Mouse (Mus musculus): ENCODE results near the gene Klf7.

Klf7 gene

DNA sequence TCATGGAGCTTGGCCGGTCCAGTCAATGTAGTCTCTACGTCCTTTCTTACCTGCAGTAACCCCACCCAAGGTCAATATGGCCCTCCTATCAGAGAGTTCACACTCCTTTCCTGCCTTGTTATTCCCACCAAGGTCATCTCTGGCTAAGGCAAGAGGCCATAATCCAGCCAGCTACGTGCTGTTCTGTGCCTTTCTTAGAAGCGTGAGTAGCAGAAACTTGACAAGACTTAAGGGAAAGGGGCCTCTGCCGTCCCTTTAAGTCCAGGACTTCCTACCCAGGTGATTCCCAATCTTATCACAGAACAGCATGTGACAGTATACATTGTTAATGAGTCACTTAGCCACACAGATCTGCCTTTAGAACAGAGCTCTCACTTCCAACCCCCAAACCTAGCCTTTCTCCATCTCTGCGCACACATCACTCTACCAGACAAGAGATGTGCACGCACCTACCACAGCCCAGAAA, 16.9 kb downstream of the Klf7 start:
- no peak for DNase-seq (ENCODE audit: inconsistent age in 2 of 2, low spot score in 1 of 2)

DNA sequence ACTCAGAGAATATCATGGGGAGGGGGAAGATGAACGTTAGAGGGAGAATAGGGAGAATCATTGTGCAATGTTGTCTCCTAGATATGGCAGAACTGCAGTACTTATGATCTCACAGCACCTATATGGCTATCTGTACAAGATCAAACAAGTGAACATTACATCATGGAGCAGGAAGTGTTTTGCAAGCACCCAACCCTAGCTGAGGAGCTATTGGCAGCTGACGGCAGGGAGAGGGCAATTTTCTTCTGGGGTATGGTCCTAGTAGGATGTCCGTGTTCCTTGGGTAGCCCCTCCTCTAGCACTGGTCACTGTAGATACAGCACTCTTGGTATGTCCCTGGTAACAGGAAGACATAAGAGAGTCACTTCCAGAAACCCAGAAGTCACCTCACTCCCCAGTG, 17.4 kb downstream of the Klf7 start:
- no peak for DNase-seq (ENCODE audit: inconsistent age in 2 of 2, low spot score in 1 of 2)

DNA sequence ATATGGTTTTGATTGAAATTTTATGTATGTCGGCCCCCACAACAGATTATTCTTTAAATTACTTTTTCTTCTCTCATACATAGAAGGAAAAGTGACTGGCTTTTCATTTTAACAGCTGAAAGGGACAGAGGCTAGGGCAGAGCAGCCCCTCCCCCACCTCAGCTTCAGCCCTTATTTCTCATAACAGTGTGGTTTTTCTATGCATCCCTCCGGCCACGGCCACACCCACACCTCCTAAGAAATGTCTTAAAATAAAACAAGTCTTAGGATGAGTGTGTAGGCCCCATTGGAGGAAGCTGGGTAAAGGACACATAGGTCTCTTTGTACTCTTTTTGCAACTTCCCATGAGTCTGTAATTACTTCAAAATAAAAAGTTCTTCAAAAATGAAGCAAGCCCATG, 20.8 kb downstream of the Klf7 start:
- no peak for DNase-seq (ENCODE audit: inconsistent age in 2 of 2, low spot score in 1 of 2)

DNA sequence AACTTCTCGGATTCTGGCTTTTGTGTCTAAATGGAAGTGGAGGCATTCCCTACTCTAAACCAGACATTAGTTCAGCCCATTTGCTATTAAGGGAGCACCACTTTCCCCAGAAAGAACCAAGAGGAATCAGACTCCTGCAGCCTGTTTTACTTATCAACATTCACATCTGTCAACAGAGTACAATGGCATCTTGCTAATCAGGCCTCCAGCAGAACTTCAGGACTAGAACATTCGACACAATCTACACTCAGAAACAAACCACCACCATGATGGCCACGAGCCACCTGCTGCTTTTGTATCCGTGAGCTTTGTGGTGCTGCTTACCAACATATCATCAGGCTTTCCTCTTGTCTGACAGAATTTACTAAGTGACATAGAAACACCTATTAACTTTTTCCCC, 23.3 kb downstream of the Klf7 start:
- DNase-seq (ENCODE audit: inconsistent age in 2 of 2, low spot score in 1 of 2), result no peak

DNA sequence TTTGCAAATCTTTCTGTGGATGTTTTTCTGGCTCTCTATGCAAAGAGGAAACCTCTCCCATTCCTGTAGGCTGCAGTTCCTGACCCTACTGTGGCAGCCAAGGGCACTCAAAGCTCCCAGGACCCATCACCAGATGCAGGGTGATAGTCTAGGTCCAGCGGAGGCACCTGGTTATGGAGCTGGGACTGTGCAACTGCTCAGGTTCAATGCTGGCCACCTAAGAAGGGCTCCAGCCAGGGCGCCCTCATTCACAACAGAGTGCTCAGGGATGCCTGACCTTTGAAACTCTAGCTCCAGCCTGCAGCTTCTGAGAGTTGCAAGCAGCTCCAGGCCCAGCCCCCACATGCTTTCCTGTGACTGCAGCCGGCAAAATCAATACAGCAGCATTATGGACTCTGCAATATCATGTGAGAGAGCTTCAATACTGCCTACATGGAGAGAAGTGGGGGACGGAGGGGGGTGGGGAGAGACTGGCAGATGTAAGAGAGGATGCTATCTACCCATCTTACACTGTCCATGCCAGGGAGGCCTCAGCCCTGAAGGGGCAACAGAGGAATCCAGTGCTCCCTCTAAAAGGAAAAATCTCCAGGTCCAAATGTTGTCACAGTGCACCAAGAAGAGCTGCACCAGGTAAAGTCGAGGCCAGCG, 24.3 kb downstream of the Klf7 start:
- DNase-seq (ENCODE audit: inconsistent age in 2 of 2, low spot score in 1 of 2), result peak; percentile 29 to 61

DNA sequence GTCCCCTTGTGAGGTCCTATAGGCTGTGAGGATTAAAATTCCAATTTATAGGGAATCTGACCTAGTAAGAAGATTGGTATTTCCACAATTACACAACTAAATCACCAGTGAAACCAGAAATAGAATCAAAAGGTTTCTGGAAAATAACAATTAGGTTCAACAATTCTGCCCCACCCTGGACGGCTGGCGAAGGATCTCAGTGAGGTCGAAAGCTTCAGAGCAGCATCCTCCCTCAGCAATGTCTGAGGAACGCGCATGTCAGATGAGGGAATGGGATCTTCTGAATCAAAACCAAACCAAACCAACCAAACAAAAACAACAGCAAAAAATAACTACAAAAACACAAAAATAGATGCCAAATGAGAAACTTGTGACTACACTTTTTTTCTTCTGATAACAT, 29.1 kb downstream of the Klf7 start:
- no peak for DNase-seq (ENCODE audit: inconsistent age in 2 of 2, low spot score in 1 of 2)

DNA sequence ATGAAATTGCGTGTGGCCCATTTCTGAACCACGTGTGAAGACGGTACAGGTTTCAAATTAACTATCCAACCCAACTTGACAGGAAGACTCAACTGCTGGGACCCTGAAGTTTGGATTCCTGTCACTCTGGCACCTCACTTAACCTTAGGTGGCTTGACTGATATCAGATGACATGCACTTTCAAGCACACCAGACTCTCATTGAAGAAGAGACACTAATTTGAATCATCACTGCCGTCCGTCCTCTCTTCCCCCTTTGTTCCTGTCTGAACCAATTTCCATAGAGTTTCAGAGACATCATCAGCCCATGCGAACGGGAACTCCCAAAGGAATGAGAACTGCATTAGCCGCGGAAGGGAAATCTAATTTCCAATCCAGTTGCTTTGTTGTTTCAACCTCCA, 30.5 kb downstream of the Klf7 start:
- DNase-seq (ENCODE audit: inconsistent age in 2 of 2, low spot score in 1 of 2), result no peak

DNA sequence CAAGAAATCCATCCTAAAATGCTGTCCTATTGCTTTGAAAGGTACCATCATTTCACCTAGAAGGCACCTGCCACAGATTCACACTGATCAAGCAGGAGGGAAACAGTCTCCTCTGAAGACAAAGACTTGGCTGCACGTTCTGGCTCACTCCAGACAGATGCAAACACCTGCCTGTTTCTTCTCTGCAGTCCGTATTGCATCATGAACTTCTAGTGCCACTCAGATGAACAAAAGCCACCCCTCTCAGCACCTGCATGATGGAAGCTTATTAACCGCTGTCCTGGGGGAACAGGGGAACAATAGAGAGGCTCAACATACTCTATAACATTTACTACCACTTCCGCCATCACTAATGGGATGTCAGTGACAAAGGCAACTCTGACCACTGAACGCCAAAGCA, 31.5 kb downstream of the Klf7 start:
- no peak for DNase-seq (ENCODE audit: inconsistent age in 2 of 2, low spot score in 1 of 2)

DNA sequence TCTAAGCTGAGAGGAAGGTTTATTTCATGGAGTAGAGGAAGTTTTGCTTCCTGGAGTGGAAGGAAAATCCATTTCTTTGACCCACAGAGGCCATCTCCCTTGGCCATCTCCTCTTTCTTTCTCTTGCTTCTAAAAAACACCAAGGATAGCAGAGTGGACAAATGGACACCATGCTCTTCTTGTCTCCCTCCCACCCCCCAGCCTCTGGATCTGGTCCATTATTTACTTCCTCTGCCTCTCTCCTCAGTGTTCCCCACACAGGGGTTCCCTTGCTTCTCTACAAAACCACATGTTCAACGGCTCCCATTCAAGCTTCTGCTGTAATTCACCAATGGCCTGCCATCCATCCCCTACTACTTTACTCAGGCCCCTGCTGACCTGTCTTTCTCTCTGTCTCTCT, 32.4 kb downstream of the Klf7 start:
- DNase-seq (ENCODE audit: inconsistent age in 2 of 2, low spot score in 1 of 2), result no peak

DNA sequence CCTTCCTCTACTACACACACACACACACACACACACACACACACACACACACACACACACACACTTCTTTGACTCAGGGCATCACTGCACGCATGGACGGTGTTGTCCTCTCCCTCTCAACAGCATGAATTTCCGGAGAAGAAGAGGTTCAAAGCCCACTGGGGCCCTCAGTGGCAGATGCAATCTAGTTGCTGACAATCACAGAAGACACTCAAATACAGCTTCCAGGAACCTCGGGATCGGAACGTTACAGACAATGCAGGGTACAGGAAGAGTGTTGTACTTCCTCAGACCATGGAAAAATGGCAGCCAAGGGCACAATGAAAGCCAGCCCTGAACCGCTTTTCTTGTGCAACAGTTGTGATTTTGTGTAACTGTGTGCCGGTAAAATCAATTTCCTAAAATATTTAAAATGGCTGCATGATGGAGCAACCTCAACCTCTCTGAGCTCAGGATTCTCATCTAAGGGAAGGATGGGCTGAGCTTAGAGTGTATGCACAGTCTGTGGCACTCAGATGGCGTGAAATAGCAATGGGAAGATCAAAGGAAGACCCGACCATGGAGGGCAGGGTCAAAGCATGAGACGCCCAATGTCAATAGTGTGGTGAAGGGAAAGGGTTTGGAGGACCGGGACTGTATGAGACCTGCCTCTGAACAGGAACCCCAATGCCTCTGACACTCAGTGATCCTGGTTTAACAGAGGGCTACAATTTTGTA, 33.3 kb downstream of the Klf7 start:
- no peak for DNase-seq (ENCODE audit: inconsistent age in 2 of 2, low spot score in 1 of 2)

DNA sequence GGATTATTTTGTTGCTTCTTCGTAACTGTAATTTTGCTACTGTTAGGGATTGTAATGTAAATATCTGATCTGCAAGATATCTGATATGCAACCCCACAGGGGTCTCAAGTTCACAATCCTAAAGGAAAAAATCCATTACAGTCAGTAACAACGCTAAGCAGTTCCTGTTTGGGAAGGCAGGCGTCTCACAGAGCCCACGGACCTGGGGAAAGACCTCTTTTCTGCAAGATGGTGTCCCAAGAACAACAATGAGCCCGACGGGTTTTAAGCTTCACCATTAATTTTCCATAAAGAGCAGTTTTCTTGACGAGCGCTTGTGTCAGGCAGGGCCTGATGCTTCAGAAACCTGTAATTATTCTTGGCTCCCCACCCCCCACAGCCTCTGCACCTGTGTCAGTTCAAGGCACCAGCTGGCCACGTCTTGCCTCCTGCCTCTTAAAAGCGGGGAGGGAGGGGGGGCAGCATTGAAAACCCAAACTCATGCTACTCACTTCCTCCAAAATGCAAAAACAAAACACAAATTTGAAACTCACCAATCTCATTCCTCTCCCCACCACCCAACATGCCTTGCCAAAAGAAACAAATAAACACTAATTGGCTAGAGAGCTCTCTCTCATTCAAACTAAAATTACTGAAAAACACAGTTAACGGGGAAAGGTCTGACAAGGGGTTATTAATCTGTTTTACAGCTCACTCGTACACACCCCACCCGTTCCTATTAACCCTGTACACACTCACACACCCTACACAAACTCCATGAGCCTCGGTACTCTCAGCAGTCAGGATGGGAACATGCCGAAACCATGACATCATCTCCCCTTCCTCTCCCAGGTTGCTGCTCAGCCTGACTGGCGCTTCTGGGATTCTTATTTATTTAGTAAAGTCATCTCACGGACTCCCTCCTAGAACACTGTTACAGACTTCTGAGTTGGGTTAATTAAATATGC, 34.2 kb downstream of the Klf7 start:
- DNase-seq (ENCODE audit: inconsistent age in 2 of 2, low spot score in 1 of 2), result peak; percentile 47 to 70

DNA sequence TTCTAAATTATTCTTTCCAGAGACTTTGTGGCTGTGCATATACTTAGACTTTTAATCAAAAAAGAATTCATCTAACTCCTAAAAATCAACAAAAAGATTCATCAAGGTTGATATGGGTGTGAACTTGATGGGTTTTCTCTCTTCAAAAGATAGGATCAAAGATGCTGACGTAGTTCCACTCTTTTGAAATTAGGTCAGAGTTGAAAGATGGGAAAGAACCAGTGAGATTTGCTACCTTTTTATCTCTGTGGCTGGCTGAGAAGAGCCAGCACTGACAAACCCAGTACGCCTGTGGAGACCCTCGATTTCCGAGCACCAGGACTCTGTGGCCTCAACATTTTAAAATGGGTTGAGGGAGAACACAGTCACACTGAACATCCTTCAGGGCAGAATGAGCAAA, 36.2 kb downstream of the Klf7 start:
- peak in 1 of 2 experiments; percentile 47 for DNase-seq (ENCODE audit: inconsistent age in 2 of 2, low spot score in 1 of 2)

DNA sequence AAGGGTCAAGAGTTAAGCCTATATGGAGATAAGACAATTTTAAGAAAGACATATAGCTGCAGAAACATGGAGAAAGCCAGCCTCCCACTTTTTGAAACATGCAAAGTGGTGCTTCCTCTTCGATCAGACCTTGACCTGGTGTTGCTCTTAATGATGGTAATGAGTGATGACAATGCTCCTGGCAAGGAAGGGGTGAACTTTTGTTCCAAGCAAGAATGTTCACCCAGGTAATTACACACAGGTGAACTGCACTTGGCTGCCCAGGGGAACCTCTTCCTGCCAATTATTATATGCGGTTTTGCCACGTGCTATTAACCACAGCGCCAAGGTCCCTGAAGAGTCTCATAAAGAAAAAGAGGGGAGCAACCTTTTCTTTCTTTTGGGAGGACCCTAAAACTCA, 36.7 kb downstream of the Klf7 start:
- DNase-seq (ENCODE audit: inconsistent age in 2 of 2, low spot score in 1 of 2), result peak in 1 of 2 experiments; percentile 43

DNA sequence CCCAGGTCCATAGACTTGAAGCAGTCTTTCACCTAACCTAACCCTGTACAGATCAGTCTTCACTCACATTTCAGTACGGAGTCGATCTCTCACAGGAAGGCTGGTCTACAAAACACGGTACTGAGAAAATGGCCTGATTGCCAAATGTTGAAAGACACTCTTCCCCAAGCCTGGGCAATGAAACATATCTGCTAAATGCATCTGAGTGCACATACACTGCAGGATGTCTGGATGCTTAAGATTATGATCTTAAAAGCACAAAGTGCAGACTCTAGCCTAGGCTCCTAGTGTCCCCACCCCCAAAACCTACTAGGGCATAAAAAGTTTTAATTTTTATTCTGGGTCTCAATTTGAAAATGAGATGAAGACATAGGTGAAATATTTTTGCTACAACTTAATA, 37.4 kb downstream of the Klf7 start:
- no peak for DNase-seq (ENCODE audit: inconsistent age in 2 of 2, low spot score in 1 of 2)

DNA sequence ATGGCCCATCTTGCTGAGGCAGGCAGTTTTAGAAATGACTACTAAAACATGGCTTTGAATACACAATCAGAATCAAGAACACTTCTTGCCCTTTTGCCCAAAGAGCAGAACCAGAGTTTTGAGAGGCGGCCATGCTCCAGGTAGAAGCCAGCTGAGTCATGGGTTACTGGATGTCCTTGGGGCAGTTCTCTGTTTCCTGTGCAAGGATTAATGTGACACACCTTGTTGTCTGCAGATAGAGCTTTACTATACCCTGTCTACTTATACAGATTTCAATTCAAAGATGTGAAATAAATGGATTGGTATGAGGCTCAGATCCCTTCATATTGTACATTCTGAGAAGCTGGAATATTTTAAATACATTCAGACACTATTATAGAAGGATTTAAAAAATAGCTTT, 40.3 kb downstream of the Klf7 start:
- peak in 1 of 2 experiments; percentile 47 for DNase-seq (ENCODE audit: inconsistent age in 2 of 2, low spot score in 1 of 2)

DNA sequence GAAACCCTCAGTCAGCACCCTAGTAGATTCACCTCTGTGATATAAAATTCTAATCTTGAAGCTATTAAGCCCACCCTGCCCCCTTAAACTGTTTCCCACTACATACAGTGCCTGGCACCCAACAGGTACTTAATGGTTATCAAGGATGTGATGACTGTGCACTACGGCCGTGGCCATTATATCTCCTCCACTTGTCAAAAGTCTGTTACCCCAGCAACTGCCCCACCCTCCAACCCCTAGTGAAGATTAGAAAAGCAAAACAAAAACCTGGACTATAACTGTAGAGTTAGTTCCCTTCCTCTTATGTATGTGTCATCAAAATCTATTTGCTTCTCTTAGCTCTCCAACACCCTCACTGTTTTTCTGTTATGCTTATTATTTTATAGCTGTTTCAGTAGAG, 40.9 kb downstream of the Klf7 start:
- DNase-seq (ENCODE audit: inconsistent age in 2 of 2, low spot score in 1 of 2), result no peak

DNA sequence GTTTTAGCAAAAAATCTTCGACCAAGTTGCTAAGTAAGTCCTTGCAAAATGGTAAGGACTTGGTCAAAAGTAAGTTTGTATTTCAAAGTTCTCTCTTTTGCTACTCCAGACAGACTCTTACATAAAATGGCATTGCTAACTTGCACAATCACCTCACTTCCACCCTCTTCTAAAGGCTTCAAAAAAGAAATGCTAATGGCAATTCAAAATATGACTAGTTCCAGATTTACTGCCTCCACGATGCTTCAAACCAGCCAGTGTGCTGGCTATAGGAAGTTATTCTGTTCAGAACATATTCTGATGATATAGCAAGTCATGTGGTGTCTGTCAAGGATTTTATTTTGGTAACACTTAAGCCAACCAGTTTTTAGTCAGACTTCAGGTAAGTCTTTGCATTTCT, 41.8 kb downstream of the Klf7 start:
- no peak for DNase-seq (ENCODE audit: inconsistent age in 2 of 2, low spot score in 1 of 2)

DNA sequence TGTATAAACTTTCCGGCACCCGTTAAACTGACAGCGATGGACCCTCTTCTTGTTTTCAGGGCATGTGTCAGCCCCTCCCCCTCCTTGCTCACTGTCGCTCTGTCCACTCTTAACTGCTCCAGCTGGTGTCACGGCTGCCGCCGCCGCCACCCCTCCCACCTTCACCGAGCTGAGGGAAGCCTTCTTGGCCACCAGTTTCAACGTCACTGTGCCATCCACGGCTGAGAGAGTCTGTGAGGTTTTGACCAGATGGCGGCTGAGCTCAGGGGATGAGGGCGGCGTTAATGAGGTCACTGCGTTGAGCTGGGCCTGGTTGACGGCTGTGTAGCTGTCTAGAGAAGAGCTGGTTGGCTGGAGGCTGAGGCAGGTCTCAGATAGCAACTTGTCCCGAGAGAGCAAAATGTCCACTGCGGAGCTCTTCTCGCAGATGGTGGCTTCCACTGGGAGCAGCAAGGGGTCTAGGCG, 43.3 kb downstream of the Klf7 start:
- DNase-seq (ENCODE audit: inconsistent age in 2 of 2, low spot score in 1 of 2), result no peak

DNA sequence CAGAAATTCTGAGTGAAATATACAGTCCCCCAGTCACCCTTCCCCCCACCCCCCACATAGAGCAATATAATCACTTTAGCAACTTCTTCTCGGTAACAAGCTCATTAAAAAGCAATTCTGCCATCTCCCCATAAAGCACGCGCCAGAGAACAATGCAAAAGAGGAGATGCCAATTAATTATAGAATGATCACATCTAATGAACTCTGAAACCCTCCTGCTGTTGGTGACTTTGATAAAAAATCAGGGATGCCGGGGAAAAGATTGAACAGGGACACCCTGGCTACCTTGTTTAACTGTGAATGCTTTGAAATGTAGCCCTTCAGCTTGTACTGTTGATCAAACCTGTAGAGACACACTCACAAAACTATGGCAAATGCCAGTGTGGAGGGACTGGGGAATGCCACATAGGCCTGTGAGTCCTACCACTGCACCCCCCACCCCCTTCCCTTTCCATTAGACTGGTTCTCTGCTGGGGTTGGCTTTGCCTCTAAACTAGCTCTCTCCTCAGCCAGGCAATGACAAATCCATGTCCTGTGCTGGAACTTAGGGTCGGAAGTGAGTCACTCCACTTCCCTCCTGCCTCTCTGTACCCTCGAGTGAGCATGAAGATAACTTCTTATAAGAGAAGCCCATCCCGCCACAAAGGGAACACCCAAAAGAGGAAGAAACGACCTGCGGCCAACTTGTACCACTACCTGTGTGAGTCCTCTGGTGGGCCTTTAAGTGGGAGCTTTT, 43.9 kb downstream of the Klf7 start:
- peak; percentile 20 to 66 for DNase-seq (ENCODE audit: inconsistent age in 2 of 2, low spot score in 1 of 2)

DNA sequence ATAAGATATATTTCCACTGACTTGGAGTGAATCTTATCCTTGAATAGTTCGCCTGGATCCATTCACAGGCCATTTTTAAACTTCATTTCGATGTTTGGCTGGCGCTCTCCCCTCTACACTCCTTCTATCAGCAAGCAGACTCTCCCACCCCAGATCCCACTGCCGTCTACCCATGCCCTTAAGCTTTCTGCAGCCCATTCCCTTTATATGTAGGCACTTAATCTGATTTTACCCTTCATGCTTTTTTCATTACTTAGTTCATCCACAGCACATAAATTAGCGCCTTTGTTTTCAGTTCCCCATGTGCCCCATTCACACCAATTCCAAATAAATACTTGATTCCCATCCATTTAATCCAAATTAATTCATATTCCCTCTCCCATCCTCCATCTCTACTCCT, 48.0 kb downstream of the Klf7 start:
- DNase-seq (ENCODE audit: inconsistent age in 2 of 2, low spot score in 1 of 2), result no peak

DNA sequence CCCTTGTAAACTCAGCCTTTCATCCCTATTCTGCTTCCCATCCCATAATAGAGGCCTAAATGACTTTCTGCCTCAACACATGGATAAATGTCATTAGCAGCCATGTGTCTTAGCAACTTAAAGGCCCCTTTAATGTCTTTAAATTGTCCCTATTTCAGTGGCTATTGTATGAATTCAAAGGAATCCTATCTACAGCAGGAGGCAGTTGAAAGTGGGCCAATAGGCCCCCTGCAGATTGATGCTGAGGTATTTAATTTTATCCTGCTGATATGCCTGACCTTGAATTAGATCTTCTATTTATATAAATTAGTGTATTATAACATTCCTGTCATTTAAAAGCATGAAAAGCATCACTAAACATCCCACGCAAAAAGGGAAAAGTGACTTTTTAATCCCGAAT, 51.1 kb downstream of the Klf7 start:
- no peak for DNase-seq (ENCODE audit: inconsistent age in 2 of 2, low spot score in 1 of 2)

Measured in adrenal gland, adult (tissue).